Mouse (Mus musculus) erythroblast, embryonic 14.5 days (primary cell): ENCODE measurements around the gene Dph7. TPM values are rescaled to one million over a fixed set of nuclear protein-coding genes. Genes with fewer than 3 reads are reported as not detected.
"Not testable (repeated sequence)": the region's sequence is repeated elsewhere in the genome, so short reads cannot be mapped to it uniquely, and the experiment has no call there.

Experiments used
- H3K27me3 ChIP-seq: 2 replicates; pipeline ENCODE4 v1.6.1; 2012; ENCODE audit warnings: inconsistent platforms; ENCODE audit not compliant: control insufficient read depth
- H3K36me3 ChIP-seq: 2 replicates; pipeline ENCODE4 v1.6.1; 2012; ENCODE audit warnings: mild to moderate bottlenecking, inconsistent platforms; ENCODE audit not compliant: control insufficient read depth
- H3K4me1 ChIP-seq: 2 replicates; pipeline ENCODE4 v1.6.1; 2012; ENCODE audit warnings: inconsistent platforms; ENCODE audit not compliant: control insufficient read depth
- H3K4me3 ChIP-seq: replicated peaks from 2 replicates; pipeline ENCODE3; 2012; ENCODE audit warnings: moderate library complexity, mild to moderate bottlenecking, inconsistent platforms
- H3K9me3 ChIP-seq: 2 replicates; pipeline ENCODE4 v1.6.1; 2012; ENCODE audit warnings: low read length, inconsistent platforms, mixed read lengths; ENCODE audit not compliant: control insufficient read depth
- GATA1 ChIP-seq: IDR thresholded peaks from 2 replicates; pipeline ENCODE4 v1.6.1; 2012; ENCODE audit warnings: low read length, inconsistent platforms, mixed read lengths
- TAL1 ChIP-seq: IDR thresholded peaks from 3 replicates; pipeline ENCODE4 v1.6.1; 2012; ENCODE audit warnings: low read length, inconsistent platforms, mixed read lengths
- polyA plus RNA-seq: library from polyadenylated mRNA; stranded (reverse); fragments of >175 nt; gene quantifications from 2 replicates; pipeline ENCODE4 v1.2.3, GENCODE M21; 2012

Gene Dph7
- polyA plus RNA-seq, 1 experiment, result 0.78 TPM

DNA sequence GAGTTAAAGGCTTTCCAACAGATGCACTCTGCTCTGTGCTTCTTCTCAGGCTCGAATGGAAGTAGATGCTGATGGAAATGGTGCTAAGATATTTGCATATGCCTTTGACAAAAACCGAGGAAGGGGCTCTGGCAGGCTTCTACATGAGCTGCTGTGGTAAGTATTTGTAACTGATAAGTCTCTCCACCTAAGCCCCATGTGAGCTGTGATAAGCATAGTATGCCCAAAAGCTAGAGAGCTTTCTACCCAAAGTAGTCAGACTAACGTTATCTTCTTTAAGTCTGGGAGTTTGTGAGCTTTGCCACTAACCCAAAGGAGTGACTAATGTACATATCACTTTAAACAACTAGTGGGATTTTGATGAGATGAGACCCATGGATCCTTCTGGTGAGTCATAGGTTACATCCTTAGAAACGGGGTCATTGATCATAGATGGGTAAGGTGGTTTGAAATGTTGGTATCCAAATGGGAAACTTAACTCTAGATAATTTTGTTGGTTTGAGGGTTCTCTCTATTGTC lies 9.6 kb upstream of the Dph7 start:
- Histone ChIP-seq H3K27me3 (no peaks in the 10 kb centered on the region), H3K4me3 (peak overlapping the region; percentile 43), H3K4me1 (peaks cover 69% of the 10 kb centered on the region), H3K9me3 (no peaks in the 10 kb centered on the region), H3K36me3 (peaks cover 65% of the 10 kb centered on the region)
- TF ChIP-seq TAL1 (no peak), GATA1 (no peak)

DNA sequence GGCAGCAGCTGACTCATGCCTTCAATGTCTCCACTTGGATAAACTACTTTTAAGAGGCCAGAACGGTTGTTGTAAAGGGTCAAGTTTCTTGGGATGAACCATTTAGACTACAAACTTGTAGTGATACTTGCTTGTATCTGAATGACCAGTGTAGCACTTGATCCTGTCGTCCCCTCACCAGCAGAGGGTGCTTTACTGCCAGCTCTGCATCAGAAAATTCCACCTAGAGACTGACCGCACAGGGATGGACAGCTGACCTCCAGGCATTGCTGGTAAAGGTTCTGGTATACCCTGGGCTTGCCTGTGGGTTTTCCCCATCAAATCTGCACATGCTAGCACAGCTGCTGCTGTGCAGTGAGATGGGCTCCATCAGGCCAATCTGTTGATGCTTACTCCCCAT lies 1.3 kb upstream of the Dph7 start:
- peaks cover 75% of the 10 kb centered on the region for H3K36me3 ChIP-seq
- no peak overlapping the region for H3K4me3 ChIP-seq

DNA sequence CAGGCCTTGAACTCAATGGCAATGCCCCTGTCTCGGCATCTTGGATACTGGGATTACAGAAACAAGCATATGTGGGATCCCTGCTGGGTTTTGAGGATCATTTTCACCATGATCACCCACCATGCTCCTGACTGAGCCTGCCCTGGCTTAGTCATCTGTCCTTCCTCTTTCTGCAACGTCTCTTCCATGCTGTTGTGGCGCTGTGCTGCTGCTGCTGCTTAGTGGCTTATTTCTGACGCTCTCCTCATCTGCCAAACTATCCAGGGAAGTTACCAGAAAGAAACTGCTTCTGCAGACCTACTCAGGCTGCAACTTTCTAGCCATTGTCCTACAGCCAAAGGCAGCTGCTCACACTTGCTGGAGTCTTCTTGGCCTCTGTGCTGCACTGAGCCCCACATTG lies 8.2 kb downstream of the Dph7 start:
- TF ChIP-seq TAL1 (no peak), GATA1 (no peak)
- peaks cover 21% of the 10 kb centered on the region for H3K4me1 ChIP-seq
- H3K36me3 ChIP-seq, result peaks cover 76% of the 10 kb centered on the region
- no peak overlapping the region for H3K4me3 ChIP-seq
- no peaks in the 10 kb centered on the region for H3K27me3 ChIP-seq
- H3K9me3 ChIP-seq, result no peaks in the 10 kb centered on the region

More for the DNA sequence above, 1.3 kb upstream of the Dph7 start:
- Histone ChIP-seq H3K4me1 (peaks cover 25% of the 10 kb centered on the region), H3K9me3 (no peaks in the 10 kb centered on the region), H3K27me3 (no peaks in the 10 kb centered on the region)
- no peak for TF ChIP-seq GATA1
- no peak for TF ChIP-seq TAL1

DNA sequence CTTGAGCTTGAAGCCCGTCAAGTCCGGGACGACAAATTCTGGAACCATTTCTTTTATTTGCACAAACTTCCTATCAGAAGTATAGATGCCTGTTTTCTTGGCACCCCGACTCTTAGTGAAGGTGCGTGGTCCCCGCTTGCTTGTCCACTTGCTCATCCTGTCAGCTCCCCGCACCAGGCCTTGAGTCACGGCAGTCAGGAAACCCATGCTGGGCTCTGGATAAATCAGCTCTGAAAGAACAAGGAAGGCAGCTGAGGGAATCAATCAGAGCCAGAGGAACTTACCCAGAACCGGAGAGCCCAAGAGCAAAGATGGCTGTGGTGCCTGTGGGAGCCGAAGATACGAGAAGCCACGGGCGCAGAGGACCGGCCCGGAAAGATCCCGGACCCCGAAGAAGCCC lies 12.3 kb downstream of the Dph7 start:
- not testable (repeated sequence) for H3K27me3 ChIP-seq, H3K9me3 ChIP-seq
- peaks cover 52% of the 10 kb centered on the region for H3K4me1 ChIP-seq

DNA sequence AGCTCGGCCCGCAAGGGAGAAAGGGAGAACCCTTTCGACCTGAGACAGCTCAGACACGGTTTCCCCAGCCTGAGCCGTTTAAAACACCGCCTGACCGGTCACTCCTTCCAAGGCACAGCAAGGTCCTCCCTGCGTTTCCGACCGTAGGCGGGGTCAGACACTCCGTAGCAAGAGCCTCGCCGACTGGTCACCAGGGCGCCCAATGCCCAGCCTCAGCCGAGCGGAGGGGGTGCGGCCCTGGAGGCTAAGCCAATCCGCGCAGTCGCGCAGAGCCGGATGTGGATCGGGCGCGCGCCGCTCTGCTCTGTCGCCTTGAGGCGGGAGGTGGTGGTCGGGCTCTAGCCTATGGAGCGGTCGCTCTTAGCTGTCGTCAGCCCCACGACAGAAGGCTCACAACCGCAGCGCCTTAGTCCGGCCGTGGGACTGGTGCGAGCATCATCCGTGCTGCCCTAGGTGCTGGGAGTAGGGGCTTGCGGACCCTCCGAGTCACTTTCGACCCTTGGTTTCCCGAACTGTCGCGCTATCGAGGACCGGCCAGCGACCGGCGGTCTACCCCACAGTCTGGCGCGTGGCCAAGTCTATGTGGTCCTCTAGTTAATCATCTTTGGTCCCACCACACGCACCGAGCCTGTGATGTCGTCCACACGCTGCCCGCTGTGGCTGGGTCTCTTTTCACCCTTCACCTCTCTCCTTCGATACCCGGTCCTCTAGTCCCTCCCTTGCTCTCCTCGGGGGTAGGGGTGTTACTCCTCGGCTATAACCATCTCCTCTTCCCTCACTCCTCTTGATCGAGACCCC lies 12.9 kb downstream of the Dph7 start, which contains the start of gene Mrpl41:
Mrpl41 (minus strand) TSS at position 193 of the 798 bp plus-strand sequence.
- Histone ChIP-seq H3K9me3 (no peaks in the 10 kb centered on the region), H3K4me1 (peaks cover 54% of the 10 kb centered on the region), H3K27me3 (no peaks in the 10 kb centered on the region), H3K36me3 (peaks cover 45% of the 10 kb centered on the region), H3K4me3 (peak within 1 kb of the TSS; percentile 93)
- TF ChIP-seq TAL1, result no peak
- no peak for TF ChIP-seq GATA1

More for the DNA sequence above, 12.3 kb downstream of the Dph7 start:
- Histone ChIP-seq H3K4me3 (peak overlapping the region; percentile 93), H3K36me3 (peaks cover 46% of the 10 kb centered on the region)

DNA sequence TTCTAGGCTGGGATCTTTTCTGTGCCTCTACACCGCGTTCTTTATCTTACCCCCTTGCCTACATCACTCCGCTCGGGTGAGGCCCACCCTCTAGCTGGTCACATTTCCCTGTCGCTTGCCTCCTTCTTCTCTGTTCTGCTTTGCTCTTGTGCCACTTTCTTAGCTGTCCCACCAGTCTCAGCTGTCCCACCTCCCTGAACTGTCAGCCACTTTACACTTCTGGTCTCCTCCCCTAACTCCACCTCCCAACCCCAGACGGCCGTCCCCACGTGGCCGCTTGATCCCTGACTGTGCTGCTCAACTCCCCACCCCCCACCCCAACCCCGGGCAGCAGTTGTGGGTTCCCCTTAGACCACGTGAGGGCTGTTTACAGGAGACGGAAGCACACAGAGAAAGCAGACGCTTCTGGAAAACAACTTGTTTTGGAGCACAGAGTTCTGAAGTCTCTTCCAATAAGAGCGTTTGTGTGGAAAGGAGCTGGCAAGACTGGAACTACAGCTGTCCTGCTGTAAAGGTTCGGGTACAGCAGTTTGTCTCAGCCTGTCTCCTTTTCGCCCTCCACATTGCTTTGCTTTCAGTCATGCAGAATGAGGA lies 13.6 kb downstream of the Dph7 start, which contains the start of gene Pnpla7:
Pnpla7 (plus strand) TSS at position 330 of the 594 bp plus-strand sequence.
- TF ChIP-seq GATA1 (no peak), TAL1 (no peak)
- H3K36me3 ChIP-seq, result peaks cover 45% of the 10 kb centered on the region
- peak within 1 kb of the TSS; percentile 93 for H3K4me3 ChIP-seq
- peaks cover 54% of the 10 kb centered on the region for H3K4me1 ChIP-seq
- H3K27me3 ChIP-seq, result no peaks in the 10 kb centered on the region
- no peaks in the 10 kb centered on the region for H3K9me3 ChIP-seq

DNA sequence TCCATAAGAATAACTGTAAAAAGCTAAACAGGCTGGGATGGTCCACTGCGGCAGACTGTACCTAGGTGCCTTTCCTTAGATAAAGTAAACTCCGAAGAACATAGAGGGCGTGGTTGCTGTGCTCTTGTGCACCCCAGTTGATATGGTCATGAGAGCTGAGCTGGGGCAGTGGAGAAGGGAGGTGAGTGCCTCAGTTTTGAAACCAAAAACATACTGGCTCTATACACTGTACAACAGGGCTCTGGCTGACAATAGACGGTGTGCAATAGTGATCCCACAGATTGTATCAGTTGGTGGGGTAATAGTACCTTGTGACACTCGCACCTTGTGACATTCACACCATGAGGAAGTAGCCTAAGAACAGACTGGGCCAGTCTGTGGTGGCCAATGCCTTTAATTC lies 14.8 kb downstream of the Dph7 start:
- H3K4me1 ChIP-seq, result peaks cover 54% of the 10 kb centered on the region
- H3K27me3 ChIP-seq, result no peaks in the 10 kb centered on the region
- H3K9me3 ChIP-seq, result no peaks in the 10 kb centered on the region
- H3K36me3 ChIP-seq, result peaks cover 45% of the 10 kb centered on the region
- TF ChIP-seq TAL1, result peak; percentile 24; the same call in 1 of the 3 replicates
- TF ChIP-seq GATA1, result peak; percentile 27; the same call in 1 of the 2 replicates
- H3K4me3 ChIP-seq, result peak overlapping the region; percentile 93

DNA sequence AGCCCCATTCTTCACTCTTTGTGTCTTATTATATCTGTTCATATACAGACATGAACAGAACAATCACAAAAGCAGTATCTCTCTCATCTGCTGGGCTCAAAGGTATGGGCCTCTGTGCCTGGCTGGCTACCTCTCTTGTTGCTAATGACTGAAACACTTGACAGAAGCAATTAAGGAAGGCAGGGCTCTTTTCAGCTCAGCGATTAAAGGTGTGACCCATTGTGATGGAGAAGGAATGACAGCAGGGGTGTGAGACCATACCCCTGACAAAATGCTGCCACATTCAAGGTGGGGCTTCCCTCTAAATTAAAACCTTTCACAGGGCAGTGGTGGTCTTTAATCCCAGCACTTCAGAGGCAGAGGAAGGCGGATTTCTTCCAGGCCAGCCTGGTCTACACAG lies 25.6 kb downstream of the Dph7 start:
- H3K9me3 ChIP-seq, result no peaks in the 10 kb centered on the region
- H3K36me3 ChIP-seq, result peaks cover 85% of the 10 kb centered on the region
- no peaks in the 10 kb centered on the region for H3K27me3 ChIP-seq
- no peak overlapping the region for H3K4me3 ChIP-seq
- H3K4me1 ChIP-seq, result peaks cover 4% of the 10 kb centered on the region
- no peak for TF ChIP-seq TAL1
- no peak for TF ChIP-seq GATA1

DNA sequence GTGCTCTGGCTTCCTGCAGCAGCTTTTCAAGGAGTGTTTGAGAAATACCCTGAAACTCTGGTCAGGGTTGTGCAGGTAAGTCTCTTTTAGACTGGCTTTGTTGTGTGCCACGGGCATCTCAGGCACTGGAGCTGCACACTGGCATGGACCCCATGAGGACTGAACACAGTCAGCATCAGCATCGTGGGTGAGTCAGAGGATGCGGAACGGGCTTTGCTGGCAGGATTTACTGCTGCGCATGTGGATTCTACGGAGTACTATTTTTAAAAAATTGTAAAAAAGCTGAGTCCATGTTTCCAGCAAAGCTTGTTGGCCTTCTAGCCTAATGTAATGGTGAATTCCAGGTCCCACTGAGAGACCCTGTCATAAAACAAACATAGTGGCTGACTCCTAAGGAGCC lies 33.1 kb downstream of the Dph7 start:
- Histone ChIP-seq H3K4me3 (no peak overlapping the region), H3K4me1 (no peaks in the 10 kb centered on the region), H3K27me3 (no peaks in the 10 kb centered on the region), H3K9me3 (no peaks in the 10 kb centered on the region), H3K36me3 (peaks cover 87% of the 10 kb centered on the region)
- TF ChIP-seq TAL1 (no peak), GATA1 (no peak)
